Mouse (Mus musculus) myocyte (in vitro differentiated cells): ENCODE data around the gene Gli3.

ENCODE experiments used
- CEBPB ChIP-seq: IDR thresholded peaks from 2 replicates; pipeline ENCODE4 v1.6.1; 2011; ENCODE audit warnings: mild to moderate bottlenecking, moderate library complexity; ENCODE audit not compliant: poor library complexity, insufficient read depth, severe bottlenecking
- E2F4 ChIP-seq: IDR thresholded peaks from one replicate; pipeline ENCODE4 v1.6.1; 2011; ENCODE audit warnings: mild to moderate bottlenecking, control low read depth, moderate library complexity; ENCODE audit not compliant: insufficient read depth
- MAX ChIP-seq: IDR thresholded peaks from one replicate; pipeline ENCODE4 v1.6.1; 2011; ENCODE audit warnings: low read depth, mild to moderate bottlenecking, control low read depth
- MYOD1 ChIP-seq, 3 experiments: IDR thresholded peaks; one replicate each; pipeline ENCODE4 v1.6.1; 2011; ENCODE audit warnings: control low read depth in 2 of 3, low read depth in 2 of 3, mild to moderate bottlenecking in 2 of 3, moderate library complexity in 1 of 3; ENCODE audit not compliant: insufficient read length in 2 of 3, control insufficient read depth in 1 of 3
- MYOG ChIP-seq, 3 experiments: IDR thresholded peaks; one replicate each; pipeline ENCODE4 v1.6.1; 2011; ENCODE audit warnings: control low read depth in 2 of 3, low read depth in 2 of 3, mild to moderate bottlenecking in 2 of 3; ENCODE audit not compliant: insufficient read length in 2 of 3, control insufficient read depth in 1 of 3, insufficient read depth in 1 of 3
- POLR2A ChIP-seq: IDR thresholded peaks from one replicate; pipeline ENCODE4 v1.6.1; 2011; ENCODE audit warnings: low read depth, mild to moderate bottlenecking, control low read depth, moderate library complexity; ENCODE audit not compliant: insufficient read length
- POLR2AphosphoS2 ChIP-seq: IDR thresholded peaks from one replicate; pipeline ENCODE4 v1.6.1; 2011; ENCODE audit warnings: low read depth, control low read depth; ENCODE audit not compliant: insufficient read length
- REST ChIP-seq: IDR thresholded peaks from one replicate; pipeline ENCODE4 v1.6.1; 2011; ENCODE audit warnings: mild to moderate bottlenecking, control low read depth, moderate library complexity; ENCODE audit not compliant: insufficient read depth, insufficient read length
- TCF12 ChIP-seq: IDR thresholded peaks from one replicate; pipeline ENCODE4 v1.6.1; 2011; ENCODE audit warnings: mild to moderate bottlenecking, control low read depth; ENCODE audit not compliant: poor library complexity, insufficient read depth, severe bottlenecking
- USF1 ChIP-seq: IDR thresholded peaks from one replicate; pipeline ENCODE4 v1.6.1; 2011; ENCODE audit warnings: low read depth, mild to moderate bottlenecking, control low read depth, moderate library complexity

- TF ChIP-seq USF1 (no peak), POLR2A (no peak), E2F4 (no peak), MAX (no peak), POLR2AphosphoS2 (no peak), CEBPB (no peak), TCF12 (no peak), MYOG (IDR thresholded peaks at IDR 0.05; ENCODE audit: control insufficient read depth in 1 of 3, insufficient read depth in 1 of 3, insufficient read length in 2 of 3, low read depth in 2 of 3) (no peak), MYOD1 (IDR thresholded peaks at IDR 0.05; ENCODE audit: control insufficient read depth in 1 of 3, insufficient read length in 2 of 3, low read depth in 2 of 3) (no peak), REST (no peak)
These were observed 50.1 kb downstream of the Gli3 start for GRCm38 (mm10) chr13:15513114-15513513.
